Mouse (Mus musculus): Measurements from ENCODE around the gene Lypd3. TPM values are rescaled to one million over a fixed set of nuclear protein-coding genes. Genes with fewer than 3 reads are reported as not detected.
"Not testable (repeated sequence)": the region's sequence is repeated elsewhere in the genome, so short reads cannot be mapped to it uniquely, and the experiment has no call there.

Lypd3 gene
- total RNA-seq, 2 experiments from 2014 or later: 0.51 to 0.56 TPM

GRCm38 (mm10) chr7:24646486-24646885 lies 10.1 kb downstream of the Lypd3 start:
- Histone ChIP-seq H3K4me3 (no peak overlapping the region), H3K27ac (no peak overlapping the region)
- no peak for DNase-seq (ENCODE audit: low spot score in 2 of 2)
- no peak for TF ChIP-seq CTCF (conservative IDR thresholded peaks at IDR 0.05)

DNA sequence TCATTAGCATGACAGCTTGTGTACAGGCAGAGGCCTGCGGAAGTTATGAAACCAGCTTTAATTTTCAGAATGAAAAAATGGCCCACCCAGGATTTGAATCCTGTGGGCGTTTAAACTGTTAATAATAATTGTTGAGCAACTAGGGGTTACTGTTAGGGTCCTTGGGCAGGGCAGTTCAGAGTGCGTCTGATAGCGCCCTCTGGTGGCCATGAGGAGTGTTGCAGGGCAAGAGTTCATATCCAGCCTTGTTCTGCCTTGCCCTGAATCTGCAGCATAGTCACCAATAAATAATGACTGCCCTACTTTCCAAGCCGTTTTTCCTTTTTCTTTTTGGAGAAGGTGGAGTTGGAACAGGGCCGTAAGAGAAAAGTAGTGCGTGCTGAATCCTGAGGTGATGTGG lies 17.3 kb downstream of the Lypd3 start:
- H3K4me3 ChIP-seq: no peak overlapping the region
- H3K27ac ChIP-seq: no peak overlapping the region
- peak; percentile 99 for TF ChIP-seq CTCF (conservative IDR thresholded peaks at IDR 0.05)
- peak in 1 of 2 experiments; percentile 62 for DNase-seq (ENCODE audit: low spot score in 2 of 2)

- no peak for TF ChIP-seq CTCF (conservative IDR thresholded peaks at IDR 0.05)
- H3K4me3 ChIP-seq: no peak overlapping the region
- DNase-seq (ENCODE audit: low spot score in 2 of 2): peak in 1 of 2 experiments; percentile 12
- H3K27ac ChIP-seq: no peak overlapping the region
Measured at GRCm38 (mm10) chr7:24659737-24660357, 23.5 kb downstream of the Lypd3 start.

DNA sequence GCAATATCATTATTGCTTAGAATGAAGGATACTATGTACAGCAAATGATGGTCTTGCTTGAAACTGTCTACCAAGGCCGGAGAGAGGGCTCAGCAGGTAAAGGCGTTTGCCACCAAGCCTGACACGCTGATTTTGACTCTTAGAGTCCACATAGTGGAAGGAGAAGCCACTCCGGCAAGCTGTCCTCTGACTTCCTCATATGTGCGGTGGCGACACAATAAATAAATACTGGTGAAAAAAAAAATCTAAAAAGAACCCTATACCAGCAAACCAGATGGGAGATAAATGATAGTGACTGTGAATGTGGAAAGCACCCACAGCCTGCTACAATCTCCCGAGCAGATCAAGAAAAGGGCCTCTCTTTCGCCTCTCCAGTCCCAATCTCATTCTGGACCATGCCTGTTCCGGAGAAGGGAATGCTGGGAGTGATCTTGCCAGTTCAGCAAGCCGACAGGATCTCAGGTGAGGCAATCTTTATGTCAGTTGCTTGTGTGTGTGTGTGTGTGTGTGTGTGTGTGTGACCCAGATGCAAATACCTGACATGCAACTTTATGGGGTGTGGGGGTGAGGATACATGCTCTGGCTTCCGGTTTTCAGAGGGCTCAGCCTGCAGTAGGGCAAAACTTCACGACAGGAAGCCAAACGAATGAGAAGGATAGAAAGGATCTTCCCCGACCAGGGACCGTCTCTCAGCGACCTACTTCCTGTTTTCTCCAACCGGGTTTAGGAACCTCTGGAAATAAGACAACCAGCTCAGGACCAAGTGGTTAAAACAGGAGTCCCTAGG lies 25.0 kb downstream of the Lypd3 start:
- no peak overlapping the region for H3K4me3 ChIP-seq
- no peak for DNase-seq (ENCODE audit: low spot score in 2 of 2)
- TF ChIP-seq CTCF (conservative IDR thresholded peaks at IDR 0.05): no peak
- H3K27ac ChIP-seq: no peak overlapping the region

- TF ChIP-seq CTCF (conservative IDR thresholded peaks at IDR 0.05): peak; percentile 96
Measured at GRCm38 (mm10) chr7:24662575-24662974, 26.2 kb downstream of the Lypd3 start.

GRCm38 (mm10) chr7:24664301-24664700 lies 28.0 kb downstream of the Lypd3 start:
- no peak for DNase-seq (ENCODE audit: low spot score in 2 of 2)
- no peak for TF ChIP-seq CTCF (conservative IDR thresholded peaks at IDR 0.05)
- Histone ChIP-seq H3K4me3 (no peak overlapping the region), H3K27ac (no peak overlapping the region)

More at GRCm38 (mm10) chr7:24662575-24662974, 26.2 kb downstream of the Lypd3 start:
- peak; percentile 34 to 79 for DNase-seq (ENCODE audit: low spot score in 2 of 2)
- H3K4me3 ChIP-seq: no peak overlapping the region
- no peak overlapping the region for H3K27ac ChIP-seq

GRCm38 (mm10) chr7:24664959-24665358 lies 28.6 kb downstream of the Lypd3 start:
- no peak overlapping the region for H3K27ac ChIP-seq
- TF ChIP-seq CTCF (conservative IDR thresholded peaks at IDR 0.05): no peak
- no peak overlapping the region for H3K4me3 ChIP-seq
- DNase-seq (ENCODE audit: low spot score in 2 of 2): no peak

- Histone ChIP-seq H3K4me3 (no peak overlapping the region), H3K27ac (no peak overlapping the region)
- no peak for DNase-seq (ENCODE audit: low spot score in 2 of 2)
- TF ChIP-seq CTCF (conservative IDR thresholded peaks at IDR 0.05): no peak
Measured at GRCm38 (mm10) chr7:24671944-24672439, 35.6 kb downstream of the Lypd3 start.

GRCm38 (mm10) chr7:24676575-24676974 lies 40.2 kb downstream of the Lypd3 start, which contains the start of gene Tex101:
Gene Tex101, minus strand, starts transcription at chr7:24676675.
- DNase-seq (ENCODE audit: low spot score in 2 of 2): no peak
- H3K4me3 ChIP-seq: no peak within 1 kb of the TSS
- no peak for TF ChIP-seq CTCF (conservative IDR thresholded peaks at IDR 0.05)
- no peak within 1 kb of the TSS for H3K27ac ChIP-seq

GRCm38 (mm10) chr7:24684121-24684520 lies 47.8 kb downstream of the Lypd3 start:
- H3K4me3 ChIP-seq; DNase-seq (ENCODE audit: low spot score in 2 of 2); H3K27ac ChIP-seq: not testable (repeated sequence)
- TF ChIP-seq CTCF (conservative IDR thresholded peaks at IDR 0.05): peak; percentile 49

- not testable (repeated sequence) for DNase-seq (ENCODE audit: low spot score in 2 of 2); H3K4me3 ChIP-seq; H3K27ac ChIP-seq
Measured at GRCm38 (mm10) chr7:24687519-24687918, 51.2 kb downstream of the Lypd3 start.

Other genes with a start within 250 kb of the Lypd3 start
- gene Smg9, start 236.9 kb upstream of the Lypd3 start, total RNA-seq (2021): 10 to 100 TPM; 34.6 to 43.6 TPM
- gene Irgc1, start 184.3 kb upstream of the Lypd3 start, total RNA-seq (2021): not detected
- under 1 TPM; 0.23 to 0.32 TPM for gene Plaur, start 174.1 kb upstream of the Lypd3 start, total RNA-seq (2021)
- 100 to 1,000 TPM; 128 to 132 TPM for gene Cadm4, start 154.5 kb upstream of the Lypd3 start, total RNA-seq (2021)
- 10 to 100 TPM; 32.6 to 41.6 TPM for gene Zfp428, start 129.5 kb upstream of the Lypd3 start, total RNA-seq (2021)
- not detected for gene AC161166.1, start 124.1 kb upstream of the Lypd3 start, total RNA-seq (2021)
- gene Irgq, start 105.9 kb upstream of the Lypd3 start, total RNA-seq (2021): 10 to 100 TPM; 61.9 to 63.0 TPM
- not detected for gene Pinlyp, start 90.4 kb upstream of the Lypd3 start, total RNA-seq (2021)
- gene Xrcc1, start 90.3 kb upstream of the Lypd3 start, total RNA-seq (2021): 10 to 100 TPM; 38.9 to 40.9 TPM
- gene Ethe1, start 49.0 kb upstream of the Lypd3 start, total RNA-seq (2021): 10 to 100 TPM; 10.1 to 11.0 TPM
- 1 to 10 TPM; 5.2 to 6.7 TPM for gene Zfp575, start 48.9 kb upstream of the Lypd3 start, total RNA-seq (2021)
- under 1 TPM in 1 of 2 experiments, not detected in 1; 0.22 TPM for gene Phldb3, start 25.8 kb upstream of the Lypd3 start, total RNA-seq (2021)
- not detected for gene Tex101, start 40.1 kb downstream of the Lypd3 start, total RNA-seq (2021)
- gene BC049730, start 72.7 kb downstream of the Lypd3 start, total RNA-seq (2021): not detected
- not detected for gene Gm4763, start 90.4 kb downstream of the Lypd3 start, total RNA-seq (2021)
- under 1 TPM in 1 of 2 experiments, not detected in 1; 0.41 TPM for gene Cd177, start 123.8 kb downstream of the Lypd3 start, total RNA-seq (2021)
- not detected for gene Ceacam10, start 140.7 kb downstream of the Lypd3 start, total RNA-seq (2021)
- gene Gm9844, start 225.7 kb downstream of the Lypd3 start, total RNA-seq (2021): 1 to 10 TPM in 1 of 2 experiments, not detected in 1; 1.6 TPM
- not detected for gene Lypd4, start 233.4 kb downstream of the Lypd3 start, total RNA-seq (2021)
- not detected for gene Dmrtc2, start 233.5 kb downstream of the Lypd3 start, total RNA-seq (2021)
- gene Rps19, start 247.8 kb downstream of the Lypd3 start, total RNA-seq (2021): 100 to 1,000 TPM; 501 to 525 TPM

Measured in layer of hippocampus, adult 2 months (tissue).